Mouse (Mus musculus) bone marrow, adult 2 months (tissue): ENCODE data around the gene Yipf4.

Experiments
- CTCF ChIP-seq: fragments of 200-500 bp; IDR thresholded peaks from 2 replicates; pipeline ENCODE4 v1.5.1; 2011; ENCODE audit warnings: low read length, control low read depth; ENCODE audit not compliant: control insufficient read depth, insufficient read depth
- POLR2A ChIP-seq: fragments of 200-500 bp; IDR thresholded peaks from 2 replicates; pipeline ENCODE4 v1.6.1; 2011; ENCODE audit warnings: low read depth, mild to moderate bottlenecking, control low read depth, low read length, borderline replicate concordance; ENCODE audit not compliant: control insufficient read depth

GRCm38 (mm10) chr17:74508600-74508999 is 19.3 kb downstream of the Yipf4 start:
- TF ChIP-seq POLR2A (no peak), CTCF (no peak)
